Mouse (Mus musculus): ENCODE results near the gene Arnt2.

DNA sequence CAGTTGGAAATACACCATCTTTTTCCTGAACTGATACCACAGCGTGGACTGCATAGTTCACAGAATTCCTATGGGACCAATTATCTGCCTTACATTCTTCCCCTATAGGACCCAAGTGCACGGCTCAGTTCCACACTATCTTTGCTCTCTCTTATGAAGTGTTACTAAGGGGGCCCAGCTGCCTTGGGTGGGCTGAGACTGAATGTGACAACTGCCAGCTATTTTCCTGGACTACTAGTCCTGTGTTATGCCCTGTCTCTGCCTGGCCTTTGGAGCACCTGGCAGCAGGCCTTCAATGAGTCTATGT, 73.4 kb downstream of the Arnt2 start:
- TF ChIP-seq CTCF (IDR thresholded peaks at IDR 0.05; ENCODE audit: low read depth): no peak
- TF ChIP-seq EP300 (IDR thresholded peaks at IDR 0.05; ENCODE audit: low read depth): no peak

Measured in liver, postnatal 0 days (tissue).